Mouse (Mus musculus): ENCODE data around the gene 2410004B18Rik. TPM values are rescaled to one million over a fixed set of nuclear protein-coding genes. Genes with fewer than 3 reads are reported as not detected.

Gene 2410004B18Rik
- polyA plus RNA-seq, 1 experiment from 2014 or later = 35.4 TPM

DNA sequence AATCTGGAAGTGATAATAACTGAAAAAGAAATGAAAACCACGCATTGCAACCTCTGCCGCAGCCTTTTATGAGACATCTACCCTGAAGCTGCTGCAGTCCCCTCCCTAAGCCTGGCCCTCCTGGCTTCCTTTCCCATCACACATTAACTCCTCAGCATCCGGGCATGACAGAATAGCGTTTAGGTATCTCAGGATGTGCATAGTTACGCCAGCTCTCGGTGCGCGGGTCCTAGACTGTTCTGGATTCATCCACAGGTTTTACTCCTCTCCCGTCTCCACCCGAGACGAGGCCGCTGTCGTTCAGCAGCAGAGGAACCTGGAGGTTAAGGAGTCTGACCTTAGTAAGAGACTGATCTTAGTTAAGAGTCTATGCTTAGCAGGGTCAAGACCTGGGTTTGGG lies 53.3 kb downstream of the 2410004B18Rik start:
- no peak overlapping the region; the same call in 1 of the 2 replicates for H3K27ac ChIP-seq (replicated peaks)
- no peak for ATAC-seq (ENCODE audit: extremely low read depth, insufficient number of reproducible peaks, low FRiP score, low TSS enrichment)
- peak overlapping the region; percentile 88 for H3K4me3 ChIP-seq
- peaks cover 8% of the 10 kb centered on the region; the same call in 1 of the 2 replicates for H3K36me3 ChIP-seq
- peak overlapping the region; percentile 81 for H3K4me2 ChIP-seq
- no peaks in the 10 kb centered on the region for H3K9me3 ChIP-seq
- 0 out of 2 replicates have a peak, but pooled peaks cover 4% of the 10 kb centered on the region for H3K27me3 ChIP-seq (replicated peaks)
- peak overlapping the region; percentile 74 for H3K9ac ChIP-seq
- peaks cover 49% of the 10 kb centered on the region for H3K4me1 ChIP-seq
- WGBS = 57% methylated on average over 13 of the region's 13 CpGs

DNA sequence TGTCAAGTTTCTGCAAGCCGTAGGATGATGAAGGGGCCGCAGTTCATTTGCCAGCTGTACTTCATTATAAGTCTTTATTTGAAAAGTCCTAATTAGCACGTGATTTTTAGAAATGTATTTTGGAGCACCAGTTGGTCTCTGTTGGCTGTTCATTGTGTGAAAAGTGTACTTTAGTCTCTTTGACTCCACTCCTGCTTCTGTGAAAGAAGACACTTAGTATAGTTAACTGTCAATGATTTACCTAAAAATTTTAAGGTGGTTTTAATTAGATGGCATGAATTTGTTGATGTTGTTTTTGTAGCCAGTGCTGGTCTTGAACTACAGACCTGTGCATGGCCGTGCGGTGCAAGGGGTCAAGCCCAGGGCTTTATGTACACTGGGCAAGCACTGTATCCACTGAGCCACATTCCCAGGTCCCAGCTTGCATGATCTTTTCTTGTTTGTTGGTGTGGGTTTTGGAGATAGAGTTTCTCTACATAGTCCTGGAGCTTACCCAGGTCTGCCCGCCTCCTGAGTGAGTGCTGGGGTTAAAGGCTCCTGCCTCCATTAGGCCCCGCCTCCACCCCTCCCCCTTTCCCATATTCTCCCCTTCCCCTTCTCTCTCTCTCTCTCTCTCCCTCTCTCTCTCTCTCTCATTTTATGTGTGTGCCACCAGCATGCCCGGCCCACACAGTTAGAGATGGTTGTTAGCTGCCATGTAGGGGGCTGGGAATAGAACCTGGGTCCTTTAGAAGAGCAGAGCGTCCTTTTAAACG lies 54.3 kb downstream of the 2410004B18Rik start:
- WGBS = 79% methylated on average over 10 of the region's 10 CpGs
- ATAC-seq (ENCODE audit: extremely low read depth, insufficient number of reproducible peaks, low FRiP score, low TSS enrichment) = no peak
- peak overlapping the region; percentile 48 for H3K27ac ChIP-seq (replicated peaks)
- H3K4me2 ChIP-seq = peak overlapping the region; percentile 81
- H3K9me3 ChIP-seq = no peaks in the 10 kb centered on the region
- H3K4me1 ChIP-seq = peaks cover 40% of the 10 kb centered on the region
- peak overlapping the region; percentile 88 for H3K4me3 ChIP-seq
- H3K27me3 ChIP-seq (replicated peaks) = 0 out of 2 replicates have a peak, but pooled peaks cover 4% of the 10 kb centered on the region
- H3K36me3 ChIP-seq = peaks cover 11% of the 10 kb centered on the region; the same call in 1 of the 2 replicates
- peak overlapping the region; percentile 61 for H3K9ac ChIP-seq

DNA sequence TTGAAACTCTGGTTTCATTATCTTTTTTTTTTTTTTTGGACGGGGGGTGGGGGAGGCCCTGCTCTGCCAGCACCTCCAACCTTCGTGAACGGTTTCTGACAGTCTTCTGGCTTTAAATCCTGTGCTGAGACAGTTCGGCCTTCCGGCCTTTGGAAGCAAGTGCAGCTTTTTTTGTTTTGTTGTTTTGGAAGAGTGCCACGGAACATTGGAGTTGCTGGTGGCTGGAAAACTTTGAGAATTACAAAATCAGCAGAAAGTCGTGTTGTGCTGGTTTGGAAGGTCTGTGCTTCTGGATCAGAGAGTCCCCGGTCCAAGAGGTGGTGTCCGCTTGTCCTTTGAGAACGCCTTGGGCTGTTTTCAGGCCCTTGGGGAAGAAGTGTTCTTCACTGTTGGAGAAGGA lies 55.0 kb downstream of the 2410004B18Rik start:
- peak overlapping the region; percentile 81 for H3K4me2 ChIP-seq
- WGBS = 51% methylated on average over 10 of the region's 10 CpGs
- H3K9me3 ChIP-seq = no peaks in the 10 kb centered on the region
- H3K36me3 ChIP-seq = peaks cover 11% of the 10 kb centered on the region; the same call in 1 of the 2 replicates
- 0 out of 2 replicates have a peak, but pooled peaks cover 4% of the 10 kb centered on the region for H3K27me3 ChIP-seq (replicated peaks)
- no peak for ATAC-seq (ENCODE audit: extremely low read depth, insufficient number of reproducible peaks, low FRiP score, low TSS enrichment)
- H3K4me1 ChIP-seq = peaks cover 40% of the 10 kb centered on the region
- peak overlapping the region; percentile 48 for H3K27ac ChIP-seq (replicated peaks)
- H3K4me3 ChIP-seq = peak overlapping the region; percentile 88
- peak overlapping the region; percentile 61 for H3K9ac ChIP-seq

DNA sequence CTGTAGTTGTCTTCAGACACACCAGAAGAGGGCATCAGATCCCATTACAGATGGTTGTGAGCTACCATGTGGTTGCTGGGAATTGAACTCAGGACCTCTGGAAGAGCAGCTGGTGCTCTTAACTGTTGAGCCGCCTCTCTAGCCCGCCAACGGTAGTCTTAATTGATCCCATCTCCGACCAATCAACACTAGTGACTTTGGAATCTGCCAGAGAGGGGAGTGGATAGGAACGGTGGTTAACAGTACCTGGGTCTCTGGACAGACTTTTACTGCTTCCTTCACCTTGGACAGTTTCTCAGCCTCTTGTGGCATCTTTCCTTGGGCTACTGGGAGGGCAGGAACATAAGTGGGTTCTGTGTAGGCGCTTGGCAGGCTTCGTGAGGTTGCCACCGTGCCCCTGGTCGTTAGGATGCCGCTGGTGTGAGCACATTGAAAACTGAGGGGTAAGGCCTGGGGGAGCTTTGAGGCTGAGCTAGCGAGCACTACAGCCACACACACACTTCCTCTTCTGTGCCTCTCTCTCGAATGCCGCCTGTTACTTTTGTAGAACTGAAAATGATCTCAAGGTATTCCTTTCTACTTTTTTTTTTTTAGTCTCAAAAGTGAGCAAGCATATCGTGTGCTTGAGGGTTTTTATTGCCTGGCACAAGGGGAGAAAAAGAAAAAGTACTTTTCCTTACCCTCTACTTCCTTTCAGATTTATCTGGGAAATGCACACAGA lies 55.8 kb downstream of the 2410004B18Rik start:
- ATAC-seq (ENCODE audit: extremely low read depth, insufficient number of reproducible peaks, low FRiP score, low TSS enrichment) = no peak

More for the DNA sequence above, 55.8 kb downstream of the 2410004B18Rik start:
- no peak overlapping the region for H3K4me3 ChIP-seq
- H3K4me2 ChIP-seq = no peak overlapping the region
- H3K27me3 ChIP-seq (replicated peaks) = 0 out of 2 replicates have a peak, but pooled peaks cover 3% of the 10 kb centered on the region
- H3K9me3 ChIP-seq = no peaks in the 10 kb centered on the region
- H3K36me3 ChIP-seq = peaks cover 17% of the 10 kb centered on the region
- 73% methylated on average over 14 of the region's 14 CpGs for WGBS
- peak overlapping the region; percentile 56 for H3K9ac ChIP-seq
- peak overlapping the region; percentile 48 for H3K27ac ChIP-seq (replicated peaks)
- peaks cover 40% of the 10 kb centered on the region for H3K4me1 ChIP-seq

Other genes with a start within 250 kb of the 2410004B18Rik start
- 26.0 and 27.9 TPM in 2 replicates for gene Ddah1, start 179.3 kb upstream of the 2410004B18Rik start, polyA plus RNA-seq (2015; fragmentation: Nextera tagmentation; extraction: Ambion mirVana)
- gene Bcl10, start 15.2 kb upstream of the 2410004B18Rik start, polyA plus RNA-seq (2015; fragmentation: Nextera tagmentation; extraction: Ambion mirVana) = 35.1 and 36.0 TPM in 2 replicates
- 4.8 and 5.4 TPM in 2 replicates for gene Syde2, start 49.9 kb downstream of the 2410004B18Rik start, polyA plus RNA-seq (2015; fragmentation: Nextera tagmentation; extraction: Ambion mirVana)
- gene Wdr63, start 170.1 kb downstream of the 2410004B18Rik start, polyA plus RNA-seq (2015; fragmentation: Nextera tagmentation; extraction: Ambion mirVana) = not detected in 2 replicates
- gene Mcoln3, start 179.4 kb downstream of the 2410004B18Rik start, polyA plus RNA-seq (2015; fragmentation: Nextera tagmentation; extraction: Ambion mirVana) = 0.45 and 1.1 TPM in 2 replicates
- 0.42 and 0.57 TPM in 2 replicates for gene Mcoln2, start 211.8 kb downstream of the 2410004B18Rik start, polyA plus RNA-seq (2015; fragmentation: Nextera tagmentation; extraction: Ambion mirVana)

All from heart, embryonic 13.5 days (tissue).